In the genomic region with DNA sequence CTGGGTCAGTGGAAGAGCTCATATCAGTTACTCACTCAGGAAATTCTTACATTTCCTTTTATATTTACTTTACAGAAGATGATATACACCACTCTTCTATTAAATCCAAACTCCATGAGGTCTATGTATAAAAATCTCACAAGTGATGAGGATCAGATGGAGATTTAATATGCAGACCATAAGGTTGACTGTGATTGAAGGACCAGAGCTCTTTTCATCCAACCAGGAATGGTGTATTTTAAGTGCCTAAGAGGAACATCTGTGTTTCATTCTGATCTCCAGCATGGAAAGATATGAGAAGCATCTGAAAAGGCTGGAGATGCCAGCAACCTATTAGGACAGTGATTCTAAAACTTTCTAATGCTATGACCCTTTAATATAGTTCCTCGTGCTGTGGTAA, we compare ENCODE assay signal across 34 mouse cellular contexts. TPM values are rescaled to one million over a fixed set of nuclear protein-coding genes. Genes with fewer than 3 reads are reported as not detected.
A peak's percentile ranks its signal among the peaks of the same experiment; 100 is the strongest.
DNase-seq lines count a peak whose midpoint lies in the region; ATAC-seq and TF ChIP-seq lines count a peak whose summit lies in the region.
"Had no signal": no experiment of that assay in that cellular context is flagged by ENCODE, and none has a peak within 500 bp of the region (broad histone marks: within the 10 kb centered on the region; RNA-seq: fewer than 3 reads in every experiment).

No protein-coding gene starts in this region.

- H3K36me3 ChIP-seq in kidney, embryonic 15.5 days, result no peaks in the 10 kb centered on the region
- no peaks in the 10 kb centered on the region for H3K36me3 ChIP-seq in kidney, adult 2 months (ENCODE audit: control insufficient read depth, insufficient read depth, low read length)
- H3K36me3 ChIP-seq: embryonic facial prominence, embryonic 12.5 days; forebrain, embryonic 12.5 days; forebrain, embryonic 15.5 days; heart, embryonic 10.5 days; heart, embryonic 13.5 days; hindbrain, embryonic 12.5 days; hindbrain, embryonic 15.5 days had no signal

- TF ChIP-seq POLR2A in kidney, adult 2 months (IDR thresholded peaks at IDR 0.05; ENCODE audit: low read depth, low read length), result no peak

- no peak overlapping the region for H3K4me2 ChIP-seq in kidney, embryonic 15.5 days
- H3K4me2 ChIP-seq: embryonic facial prominence, embryonic 12.5 days; forebrain, embryonic 12.5 days; forebrain, embryonic 15.5 days; heart, embryonic 13.5 days; hindbrain, embryonic 12.5 days; hindbrain, embryonic 15.5 days had no signal

- H3K9ac ChIP-seq in kidney, embryonic 15.5 days, result no peak overlapping the region
- H3K9ac ChIP-seq: embryonic facial prominence, embryonic 12.5 days; forebrain, embryonic 12.5 days; forebrain, embryonic 15.5 days; heart, embryonic 13.5 days; hindbrain, embryonic 12.5 days; hindbrain, embryonic 15.5 days had no signal

- 75% methylated on average over 1 of the region's 1 CpGs for WGBS in kidney, embryonic 15.5 days
- 80% methylated on average over 1 of the region's 1 CpGs for WGBS in kidney, adult 2 months

- no peaks in the 10 kb centered on the region for H3K27me3 ChIP-seq in kidney, embryonic 15.5 days
- H3K27me3 ChIP-seq in kidney, adult 2 months (replicated peaks; ENCODE audit: control insufficient read depth, insufficient read depth, low read length), result no peaks in the 10 kb centered on the region
- H3K27me3 ChIP-seq: embryonic facial prominence, embryonic 12.5 days; forebrain, embryonic 12.5 days; forebrain, embryonic 15.5 days; heart, embryonic 13.5 days; hindbrain, embryonic 12.5 days; hindbrain, embryonic 15.5 days; Patski had no signal

- TF ChIP-seq CTCF in kidney, adult 2 months (conservative IDR thresholded peaks at IDR 0.05; ENCODE audit: insufficient read depth, insufficient read length, low read depth, low read length), result no peak

- H3K4me3 ChIP-seq in kidney, embryonic 15.5 days (replicated peaks), result no peak overlapping the region
- H3K4me3 ChIP-seq in kidney, adult 2 months (ENCODE audit: insufficient read depth, low read depth, low read length), result no peak overlapping the region
- H3K4me3 ChIP-seq: embryonic facial prominence, embryonic 12.5 days; erythroblast, embryonic 14.5 days; forebrain, embryonic 12.5 days; forebrain, embryonic 15.5 days; heart, adult 2 months; heart, embryonic 10.5 days; heart, embryonic 13.5 days; hindbrain, embryonic 12.5 days; hindbrain, embryonic 15.5 days had no signal

- no peaks in the 10 kb centered on the region for H3K4me1 ChIP-seq in kidney, embryonic 15.5 days
- H3K4me1 ChIP-seq in kidney, adult 2 months (ENCODE audit: control insufficient read depth, insufficient read depth, low read length), result no peaks in the 10 kb centered on the region
- H3K4me1 ChIP-seq: embryonic facial prominence, embryonic 12.5 days; forebrain, embryonic 12.5 days; forebrain, embryonic 15.5 days; heart, embryonic 10.5 days; heart, embryonic 13.5 days; hindbrain, embryonic 12.5 days; hindbrain, embryonic 15.5 days had no signal

- 0 out of 2 replicates have a peak, but pooled peaks have one; percentile 56 for ATAC-seq in kidney, embryonic 15.5 days (replicated peaks; ENCODE audit: low FRiP score)
- ATAC-seq: forebrain, embryonic 15.5 days; Patski had no signal

- no peak overlapping the region for H3K27ac ChIP-seq in kidney, embryonic 15.5 days
- H3K27ac ChIP-seq in kidney, adult 2 months (ENCODE audit: insufficient read depth, low read depth, low read length), result no peak overlapping the region
- H3K27ac ChIP-seq: embryonic facial prominence, embryonic 12.5 days; forebrain, embryonic 12.5 days; forebrain, embryonic 15.5 days; heart, adult 2 months; heart, embryonic 10.5 days; heart, embryonic 13.5 days; hindbrain, embryonic 12.5 days; hindbrain, embryonic 15.5 days had no signal

- peak; percentile 21 for DNase-seq in embryo, embryonic 10.5 days (ENCODE audit: low spot score)
- DNase-seq in embryo, embryonic 10 days (ENCODE audit: low spot score), result no peak
- no peak for DNase-seq in kidney, adult 2 months
- DNase-seq in Muller cell, postnatal 12 days (ENCODE audit: inconsistent ontology term), result peak; percentile 35
- peak; percentile 10 for DNase-seq in mesoderm, embryonic 11.5 days (ENCODE audit: low read depth, low spot score)
- DNase-seq in adrenal gland, postnatal 4 days (ENCODE audit: low spot score in 2 of 2), result no peak
- DNase-seq: adrenal gland, postnatal 10 days; adrenal gland, postnatal 36 days; cerebellum, adult 11 months; cerebellum, adult 2 months; cerebellum, adult 9-11 months; cerebellum, postnatal 25 days; gastrocnemius, postnatal 10 days; gastrocnemius, postnatal 36 days; heart, adult 2 months; heart, postnatal 14 days had no signal

- no peaks in the 10 kb centered on the region for H3K9me3 ChIP-seq in kidney, embryonic 15.5 days (replicated peaks)
- H3K9me3 ChIP-seq: embryonic facial prominence, embryonic 12.5 days; forebrain, embryonic 12.5 days; forebrain, embryonic 15.5 days; heart, embryonic 10.5 days; hindbrain, embryonic 12.5 days; hindbrain, embryonic 15.5 days had no signal

RNA-seq across cellular contexts. Expression of a gene that starts 5.4 kb away (rescaled TPM):
- polyA plus RNA-seq in kidney, embryonic 15.5 days (2015; fragmentation: Nextera tagmentation; extraction: Ambion mirVana), result not detected in 2 replicates
- not detected in 2 replicates for polyA plus RNA-seq in kidney, adult 2 months (2012; rRNA removed)
- total RNA-seq in adrenal gland, postnatal 4 days (2021), result not detected
- total RNA-seq: adrenal gland, adult 18-20 months; adrenal gland, postnatal 10 days; adrenal gland, postnatal 36 days; common myeloid progenitor, adult 5-6 weeks; ES-E14; gastrocnemius, adult 18-20 months; gastrocnemius, postnatal 10 days; gastrocnemius, postnatal 36 days; granulocyte monocyte progenitor cell, adult 5-6 weeks; heart, adult 2 months; heart, postnatal 14 days; hematopoietic stem cell, adult 5-6 weeks had no signal
- polyA plus RNA-seq: cerebellum, adult 2 months; embryonic facial prominence, embryonic 12.5 days; erythroblast, embryonic 14.5 days; forebrain, embryonic 12.5 days; forebrain, embryonic 15.5 days; heart, adult 2 months; heart, embryonic 10.5 days; heart, embryonic 13.5 days; heart, embryonic 16.5 days; hindbrain, embryonic 12.5 days; hindbrain, embryonic 15.5 days; intestine, embryonic 14.5 days; Patski had no signal

RNA-seq across cellular contexts. Expression of a gene that starts 56.8 kb away (rescaled TPM):
- polyA plus RNA-seq in kidney, embryonic 15.5 days (2015; fragmentation: Nextera tagmentation; extraction: Ambion mirVana), result not detected in 2 replicates
- polyA plus RNA-seq in kidney, adult 2 months (2012; rRNA removed), result not detected in 2 replicates
- not detected for total RNA-seq in adrenal gland, postnatal 4 days (2021)
- total RNA-seq: adrenal gland, adult 18-20 months; adrenal gland, postnatal 10 days; adrenal gland, postnatal 36 days; common myeloid progenitor, adult 5-6 weeks; ES-E14; gastrocnemius, adult 18-20 months; gastrocnemius, postnatal 10 days; gastrocnemius, postnatal 36 days; granulocyte monocyte progenitor cell, adult 5-6 weeks; heart, adult 2 months; heart, postnatal 14 days; hematopoietic stem cell, adult 5-6 weeks had no signal
- polyA plus RNA-seq: embryonic facial prominence, embryonic 12.5 days; erythroblast, embryonic 14.5 days; forebrain, embryonic 12.5 days; forebrain, embryonic 15.5 days; heart, adult 2 months; heart, embryonic 10.5 days; heart, embryonic 13.5 days; heart, embryonic 16.5 days; hindbrain, embryonic 12.5 days; hindbrain, embryonic 15.5 days; intestine, embryonic 14.5 days; Patski had no signal

Comparison
In these comparisons a context has a peak if more than half of its experiments do, and no peak if none do; other contexts are left out.
1. DNase-seq: peak in embryo, embryonic 10.5 days (single experiment), Muller cell, postnatal 12 days (single experiment) and mesoderm, embryonic 11.5 days (single experiment); none in embryo, embryonic 10 days (single experiment), kidney, adult 2 months (single experiment) and adrenal gland, postnatal 4 days (0 of 2).